Mouse (Mus musculus) left cerebral cortex, adult 8-10 months (tissue): ENCODE data around the gene Reg2. TPM values are rescaled to one million over a fixed set of nuclear protein-coding genes. Genes with fewer than 3 reads are reported as not detected.
"Not testable (repeated sequence)": the region's sequence is repeated elsewhere in the genome, so short reads cannot be mapped to it uniquely, and the experiment has no call there.

Experiments
- DNase-seq, 2 experiments: peaks; one replicate each; pipeline ENCODE4 v3.0.0; 2022; ENCODE audit warnings: low spot score in 2 of 2
- total RNA-seq, 4 experiments: library from RNA; stranded (reverse); gene quantifications; 2 replicates each; pipeline ENCODE4 v1.2.4; 2022

The Reg2 gene
- total RNA-seq = not detected

DNA sequence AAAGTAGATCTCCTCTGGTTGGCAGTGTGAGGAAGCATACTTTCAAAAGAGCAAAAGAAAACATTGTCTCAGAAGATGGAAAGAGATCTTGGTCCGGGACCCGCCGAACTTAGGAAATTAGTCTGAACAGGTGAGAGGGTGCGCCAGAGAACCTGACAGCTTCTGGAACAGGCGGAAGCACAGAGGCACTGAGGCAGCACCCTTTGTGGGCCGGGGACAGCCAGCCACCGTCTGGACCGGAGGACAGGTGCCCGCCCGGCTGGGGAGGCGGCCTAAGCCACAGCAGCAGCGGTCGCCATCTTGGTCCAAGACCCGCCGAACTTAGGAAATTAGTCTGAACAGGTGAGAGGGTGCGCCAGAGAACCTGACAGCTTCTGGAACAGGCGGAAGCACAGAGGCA is at the start of gene Reg2:
TSS of gene Reg2 (plus strand) at position 301 of the 400 bp plus-strand sequence.
- DNase-seq = not testable (repeated sequence)

DNA sequence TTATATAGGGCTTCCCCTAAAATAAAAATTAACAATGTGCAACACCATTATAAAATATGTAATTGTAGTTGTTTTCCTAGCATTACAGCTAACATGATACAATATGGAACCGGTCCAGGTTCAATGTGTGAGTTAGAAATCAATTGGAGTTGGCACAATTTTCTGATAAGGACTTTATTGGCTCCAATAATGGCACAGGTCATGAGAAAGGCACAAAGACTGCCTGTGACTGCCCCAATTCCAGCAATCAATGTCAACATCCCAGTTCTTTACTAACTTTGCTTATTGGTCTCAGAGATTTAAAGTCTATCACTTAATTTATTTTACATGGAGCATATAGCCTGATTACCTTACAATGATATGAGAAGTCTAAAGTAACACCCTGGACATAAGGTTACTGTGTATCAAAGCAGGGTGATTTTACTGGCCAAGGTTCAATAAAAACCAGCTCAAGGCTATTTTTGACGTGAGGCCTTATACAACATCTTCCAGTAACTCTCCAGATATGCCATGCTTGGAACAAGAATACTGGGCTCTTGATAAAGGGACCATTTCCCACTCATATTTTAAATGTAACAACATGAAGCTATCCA is 33.4 kb upstream of the Reg2 start:
- DNase-seq = no peak

DNA sequence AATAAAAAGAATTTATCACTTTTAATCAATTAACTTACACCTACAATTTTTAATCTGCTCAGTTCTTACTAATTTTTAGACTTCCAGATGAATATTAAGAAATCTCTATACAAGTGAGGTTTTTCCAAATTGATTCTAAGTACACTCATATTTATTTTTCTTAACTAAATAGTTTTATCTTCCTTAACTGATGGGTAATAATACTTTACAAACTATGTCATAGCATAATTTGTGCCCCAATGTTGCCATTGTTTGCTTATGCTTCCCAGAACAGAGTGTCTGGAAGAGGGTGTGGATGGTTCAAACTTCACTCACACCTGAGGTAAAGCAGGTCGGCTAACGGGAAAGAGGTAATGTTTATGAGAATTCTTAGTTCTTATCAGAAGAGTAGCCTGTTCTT is 25.1 kb upstream of the Reg2 start, which contains the start of gene Reg3b:
TSS of gene Reg3b (plus strand) at position 301 of the 400 bp plus-strand sequence.
- no peak for DNase-seq

DNA sequence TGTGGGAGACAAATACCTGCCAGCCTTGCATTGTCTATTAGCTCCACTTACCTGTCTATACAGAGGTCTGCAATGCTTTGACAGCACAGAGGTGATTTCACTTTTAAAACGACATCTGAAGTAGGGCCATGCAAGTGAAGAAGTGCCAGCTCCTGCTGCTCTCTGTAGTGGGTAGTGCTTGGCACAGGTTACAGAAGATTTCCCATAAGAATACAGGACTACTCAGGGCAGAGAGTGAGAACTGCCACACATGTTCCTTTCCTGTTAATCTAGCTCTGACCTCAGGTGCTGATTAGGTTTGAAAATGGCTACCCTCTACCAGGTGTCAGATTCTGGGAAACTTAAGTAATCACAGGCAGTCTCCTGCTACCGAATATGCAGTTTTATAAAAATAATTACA is 16.7 kb upstream of the Reg2 start, which contains the start of gene Reg3d:
TSS of gene Reg3d (minus strand) at position 101 of the 400 bp plus-strand sequence.
- DNase-seq = no peak

DNA sequence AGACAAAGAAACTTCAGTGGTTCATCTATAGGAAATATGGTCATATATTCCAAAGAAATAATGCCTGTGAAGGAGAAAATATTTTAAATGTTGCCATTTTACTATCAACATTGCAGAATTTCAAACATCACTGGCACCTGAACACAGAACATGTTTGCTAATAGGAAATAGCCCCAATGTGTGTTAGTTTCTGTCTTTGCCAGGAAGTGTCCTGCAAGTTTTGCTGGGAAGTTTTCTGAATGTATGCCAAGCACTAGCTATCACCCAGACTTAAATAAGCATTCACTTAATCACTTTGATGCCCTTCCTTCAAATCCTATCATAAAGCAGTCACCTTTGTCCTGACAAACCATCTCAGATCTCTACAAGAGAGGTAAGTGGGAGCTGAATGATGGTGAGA is 15.0 kb upstream of the Reg2 start, which contains the start of gene Reg3a:
TSS of gene Reg3a (plus strand) at position 301 of the 400 bp plus-strand sequence.
- DNase-seq = no peak

DNA sequence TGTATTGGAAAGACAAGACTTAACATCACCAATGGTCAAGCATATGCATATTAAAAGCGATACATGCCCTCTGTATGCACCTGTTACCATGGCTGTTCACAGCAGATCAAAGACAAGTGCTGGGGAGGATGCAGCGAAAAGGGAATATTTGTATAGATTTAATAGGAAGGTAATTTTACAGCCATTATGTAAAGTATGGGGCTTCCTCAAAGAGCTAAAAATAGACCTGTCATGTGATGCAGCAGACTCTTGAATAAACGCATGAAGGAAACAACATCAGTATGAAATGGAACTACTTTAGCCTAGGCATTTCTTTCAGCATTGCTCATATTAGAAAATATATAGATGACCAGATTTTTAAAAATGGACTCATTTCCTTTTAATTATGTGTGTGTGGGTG is 9.8 kb upstream of the Reg2 start:
- DNase-seq = no peak

DNA sequence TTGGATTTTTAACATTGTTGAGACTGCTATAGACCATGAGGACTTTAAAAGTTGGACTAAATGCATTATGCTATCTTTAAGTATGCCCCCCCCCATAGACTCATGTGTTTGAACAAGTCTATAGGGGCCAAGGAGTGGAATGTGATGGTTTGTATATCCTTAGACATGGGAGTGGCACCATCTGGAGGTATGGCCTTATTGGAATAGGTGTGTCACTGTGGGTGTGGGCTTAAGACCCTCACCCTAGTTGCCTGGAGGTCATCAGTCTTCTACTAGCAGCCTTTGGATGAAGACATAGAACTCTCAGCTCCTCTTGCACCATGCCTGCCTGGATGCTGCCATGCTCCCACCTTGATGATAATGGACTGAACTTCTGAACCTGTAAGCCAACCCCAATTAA is 27.0 kb downstream of the Reg2 start, which contains the start of gene Reg1:
TSS of gene Reg1 (plus strand) at position 301 of the 400 bp plus-strand sequence.
- not testable (repeated sequence) for DNase-seq

DNA sequence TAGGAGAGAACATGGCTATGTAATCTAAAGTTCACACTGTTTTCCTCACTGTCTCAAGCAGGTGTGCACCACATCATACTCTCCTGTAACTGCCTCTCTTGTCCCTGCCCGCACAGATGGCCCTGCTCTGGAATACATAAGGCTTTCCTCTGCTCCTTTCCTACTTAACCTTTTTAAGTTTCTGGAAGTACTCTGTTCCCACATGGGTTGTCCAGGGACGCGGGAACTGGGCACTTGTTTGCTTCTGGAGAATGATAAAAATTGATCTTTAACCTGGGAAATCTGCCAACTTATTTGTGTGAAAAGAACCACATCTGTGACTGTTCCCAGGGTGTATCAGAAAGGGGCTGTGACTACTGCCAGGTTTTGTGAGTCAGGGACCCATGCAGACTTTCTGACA is 30.1 kb downstream of the Reg2 start:
- DNase-seq = no peak

DNA sequence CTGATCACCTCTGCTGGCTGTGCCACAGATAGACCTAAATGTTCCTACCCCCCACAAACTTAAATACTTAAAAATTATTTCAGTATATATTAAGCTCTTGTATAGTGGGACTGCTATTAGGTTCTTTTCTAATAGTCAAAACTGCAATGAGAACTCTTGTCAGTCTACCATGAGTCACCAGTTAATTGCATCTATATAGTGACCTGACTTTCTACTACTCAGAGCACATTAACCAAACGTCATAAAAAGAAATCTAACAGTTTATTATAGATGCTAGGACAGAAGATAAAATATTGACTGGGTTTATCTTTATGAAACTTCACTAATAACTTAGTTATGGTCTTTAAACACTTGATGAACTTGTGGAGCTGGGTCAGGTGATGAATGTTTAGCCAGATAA is 51.8 kb downstream of the Reg2 start:
- DNase-seq = no peak

DNA sequence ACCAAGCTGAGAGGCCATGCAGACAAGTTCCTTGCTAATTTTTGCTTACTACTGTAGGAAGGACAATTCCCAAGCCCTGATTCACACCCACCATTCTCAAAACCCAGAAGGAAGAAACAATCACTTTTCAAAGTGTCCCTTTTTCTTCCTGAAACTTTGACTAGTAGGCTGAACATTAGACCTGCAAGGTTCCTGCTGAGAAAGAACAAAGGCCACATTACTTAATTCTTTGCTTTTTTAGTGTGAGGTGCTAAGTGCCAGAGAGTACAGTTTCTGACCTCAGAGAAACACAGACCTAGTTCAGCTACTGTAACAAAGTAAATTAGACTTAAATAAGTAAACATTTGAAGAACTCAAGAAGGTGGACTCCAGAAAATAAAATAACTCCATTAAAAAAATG is 53.0 kb downstream of the Reg2 start:
- no peak for DNase-seq

DNA sequence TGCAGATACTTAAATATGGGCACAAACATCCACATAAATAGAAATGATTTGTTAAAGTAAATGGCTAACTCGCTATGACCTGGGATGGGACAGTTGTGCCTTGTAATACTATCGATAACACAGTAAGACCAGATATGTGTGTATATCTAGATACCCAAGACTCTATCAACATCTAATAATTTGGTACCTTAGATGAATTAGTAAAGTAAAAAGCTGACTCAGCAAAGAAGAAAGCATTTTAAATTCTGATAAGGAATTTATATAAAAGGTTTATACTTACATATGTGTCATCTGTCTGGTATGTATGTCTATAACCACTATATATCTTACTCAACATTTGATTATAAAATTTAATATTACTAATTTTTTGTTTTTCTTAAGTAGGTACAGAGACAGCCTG is 57.4 kb downstream of the Reg2 start:
- DNase-seq = no peak

Other genes starting within 250 kb of the Reg2 start
- not detected for gene Reg3b, start 25.0 kb upstream of the Reg2 start, total RNA-seq
- gene Reg3d, start 16.8 kb upstream of the Reg2 start, total RNA-seq = not detected
- gene Reg3a, start 14.9 kb upstream of the Reg2 start, total RNA-seq = not detected
- gene Reg1, start 27.1 kb downstream of the Reg2 start, total RNA-seq = not detected
- not detected for gene Reg3g, start 73.2 kb downstream of the Reg2 start, total RNA-seq